Mouse (Mus musculus) heart, postnatal 14 days (tissue): ENCODE data around the gene Chd4. TPM values are rescaled to one million over a fixed set of nuclear protein-coding genes. Genes with fewer than 3 reads are reported as not detected.

Source experiments
- DNase-seq, 2 experiments: peaks; one replicate each; pipeline ENCODE4 v3.0.0; 2021 to 2022
- intact Hi-C: fragments of 180-260 bp; cut with DNase I; formaldehyde crosslinking; loops from one replicate; pipeline ENCODE4 v1.15.1; 2025
- microRNA-seq, 2 experiments: library from miRNA; unstranded; fragments of <30 nt; microRNA quantifications; one replicate each; pipeline ENCODE4 v1.2.0; 2021 to 2022
- total RNA-seq, 2 experiments: library from RNA; stranded (reverse); gene quantifications; 2 replicates each; pipeline ENCODE4 v1.2.3; 2021

Gene Chd4
- total RNA-seq, 2 experiments from 2014 or later: 141 to 145 TPM

DNA sequence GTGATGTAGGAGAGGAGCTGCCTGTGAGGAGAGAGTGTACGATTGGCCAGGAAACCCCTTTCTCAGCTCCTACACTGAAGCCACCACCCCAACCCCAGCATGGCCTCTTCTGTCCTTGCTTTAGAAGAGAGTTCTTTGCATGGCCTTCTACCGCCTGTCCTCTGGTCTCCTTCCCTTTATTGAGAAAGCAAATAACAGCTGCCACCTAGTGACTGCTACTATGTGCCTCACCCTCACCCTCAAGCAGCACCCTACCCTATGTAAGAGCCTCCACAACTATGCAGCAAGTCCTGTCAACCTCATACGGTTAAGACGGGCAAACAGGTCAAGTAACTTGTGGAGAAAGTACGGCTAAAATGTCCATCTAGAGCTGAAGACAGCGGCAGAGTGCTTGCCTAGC lies 74.4 kb downstream of the Chd4 start:
- intact Hi-C loops: loop anchor here (1.0 kb wide), 1 partner anchor 19 kb away; no protein-coding TSS in a partner anchor
- no peak for DNase-seq

DNA sequence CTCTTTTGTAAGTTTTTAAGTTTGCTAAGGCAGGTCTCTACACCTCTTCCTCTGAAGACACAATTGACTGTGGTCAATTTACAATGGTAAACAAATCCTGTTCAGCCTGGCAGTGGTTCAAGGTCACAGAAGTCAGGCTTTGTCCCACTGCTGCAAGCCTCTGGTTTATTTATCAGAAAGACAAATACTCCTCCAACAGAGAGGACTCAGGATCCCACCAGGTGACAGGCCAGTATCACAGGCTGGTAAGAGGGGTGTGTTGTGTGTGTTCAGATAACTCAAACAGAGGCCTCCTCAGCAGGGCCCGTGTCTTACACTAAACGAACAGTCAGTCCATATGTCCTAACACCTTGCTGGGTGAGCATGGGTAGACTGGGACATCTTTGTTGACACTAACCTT lies 76.7 kb downstream of the Chd4 start:
- intact Hi-C loops: no loop called here
- DNase-seq: no peak

DNA sequence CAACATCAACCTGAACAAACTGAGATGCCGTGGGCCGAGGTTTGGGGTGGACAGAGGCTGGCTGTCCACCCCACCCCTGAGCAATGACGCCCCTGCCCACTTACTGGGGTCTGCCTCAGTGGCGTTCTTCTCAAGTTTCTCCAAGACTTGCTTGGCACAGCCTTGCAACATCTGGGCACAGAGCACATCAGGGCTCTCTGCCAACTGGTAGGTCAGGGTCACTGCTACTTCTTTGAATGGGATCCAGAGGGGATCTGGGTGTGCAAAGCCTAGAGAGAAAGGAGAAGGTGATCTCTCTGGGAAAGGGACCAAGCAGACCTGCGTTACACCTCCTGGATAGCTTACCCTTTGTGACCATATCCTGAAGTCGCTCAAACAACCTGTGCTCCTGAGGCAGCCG lies 77.5 kb downstream of the Chd4 start:
- intact Hi-C loops: no loop called here
- DNase-seq: no peak

DNA sequence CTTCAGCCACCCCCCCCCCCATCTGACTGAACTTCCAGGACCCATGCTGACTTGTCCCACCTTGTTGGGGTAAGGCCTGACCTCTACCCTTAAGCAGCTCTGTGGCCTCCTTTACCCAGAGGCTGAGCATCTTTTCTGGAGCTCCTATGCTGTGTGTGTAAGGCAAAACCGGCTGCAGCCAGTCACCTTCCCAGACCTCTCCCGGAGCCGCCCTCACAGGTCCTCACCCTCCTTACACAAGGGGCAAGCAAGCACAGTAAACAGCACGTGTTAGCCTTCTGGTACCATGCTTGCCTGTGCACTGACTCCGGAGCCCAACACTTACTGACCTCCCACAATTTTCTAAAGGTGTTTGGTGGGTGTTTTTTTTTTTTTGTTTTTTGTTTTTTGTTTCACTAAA lies 79.7 kb downstream of the Chd4 start:
- intact Hi-C loops: no loop called here
- DNase-seq: no peak

DNA sequence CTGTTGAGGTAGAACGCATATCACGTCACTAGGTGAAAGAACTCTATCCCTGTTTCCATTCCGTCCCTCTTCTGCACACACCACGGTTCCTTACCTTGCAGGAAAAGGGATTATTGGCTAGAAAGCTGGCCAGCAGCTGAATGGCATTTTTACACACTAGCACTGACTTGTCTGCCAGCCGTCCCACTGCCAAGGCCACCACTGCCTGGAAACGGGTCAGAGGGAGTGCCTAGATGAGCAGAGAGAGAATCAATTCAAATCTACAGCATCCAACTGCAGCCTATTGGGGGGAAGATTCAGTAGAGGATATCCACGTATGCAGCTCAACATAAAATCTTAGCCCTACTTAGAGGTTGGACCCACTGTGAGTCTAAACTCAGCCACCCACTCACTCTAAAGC lies 83.8 kb downstream of the Chd4 start:
- intact Hi-C loops: no loop called here
- DNase-seq: no peak

Small RNAs within 50 kb of the gene (microRNA-seq; reads per million reads assigned to microRNA genes)
- 0 to 1.8 reads per million in 2 experiments for gene Mir7045

Other genes with a start within 250 kb of the Chd4 start
- gene P3h3, start 238.2 kb upstream of the Chd4 start, total RNA-seq: 10 to 100 TPM; 17.9 to 19.5 TPM
- 1 to 10 TPM; 1.8 to 2.4 TPM for gene Gpr162, start 232.0 kb upstream of the Chd4 start, total RNA-seq
- 10 to 100 TPM in 1 of 2 experiments, 1 to 10 TPM in 1; 1.2 to 12.3 TPM for gene Cd4, start 207.8 kb upstream of the Chd4 start, total RNA-seq
- gene Lag3, start 184.3 kb upstream of the Chd4 start, total RNA-seq: under 1 TPM; 0.62 to 0.80 TPM
- gene Ptms, start 175.9 kb upstream of the Chd4 start, total RNA-seq: 100 to 1,000 TPM; 369 to 378 TPM
- 100 to 1,000 TPM; 214 to 217 TPM for gene Mlf2, start 164.6 kb upstream of the Chd4 start, total RNA-seq
- 10 to 100 TPM; 90.1 to 99.6 TPM for gene Cops7a, start 130.4 kb upstream of the Chd4 start, total RNA-seq
- under 1 TPM; 0.60 to 0.66 TPM for gene Pianp, start 99.3 kb upstream of the Chd4 start, total RNA-seq
- gene Zfp384, start 86.8 kb upstream of the Chd4 start, total RNA-seq: 10 to 100 TPM; 24.4 to 24.8 TPM
- gene Ing4, start 56.2 kb upstream of the Chd4 start, total RNA-seq: 10 to 100 TPM; 40.6 to 41.9 TPM
- gene Acrbp, start 46.3 kb upstream of the Chd4 start, total RNA-seq: 1 to 10 TPM; 3.8 to 4.5 TPM
- under 1 TPM; 0.41 to 0.83 TPM for gene Lpar5, start 28.1 kb upstream of the Chd4 start, total RNA-seq
- 10 to 100 TPM; 16.2 to 19.9 TPM for gene Nop2, start 35.9 kb downstream of the Chd4 start, total RNA-seq
- gene Iffo1, start 49.3 kb downstream of the Chd4 start, total RNA-seq: 10 to 100 TPM in 1 of 2 experiments, 1 to 10 TPM in 1; 10.0 to 16.1 TPM
- 1,000 to 10,000 TPM; 3,924 to 4,148 TPM for gene Gapdh, start 70.5 kb downstream of the Chd4 start, total RNA-seq
- 10 to 100 TPM; 28.1 to 33.4 TPM for gene Ncapd2, start 95.7 kb downstream of the Chd4 start, total RNA-seq
- gene Mrpl51, start 95.8 kb downstream of the Chd4 start, total RNA-seq: 100 to 1,000 TPM; 279 to 289 TPM
- 1 to 10 TPM; 9.3 to 9.8 TPM for gene Vamp1, start 119.6 kb downstream of the Chd4 start, total RNA-seq
- 1 to 10 TPM; 4.0 to 4.3 TPM for gene Tapbpl, start 135.9 kb downstream of the Chd4 start, total RNA-seq
- gene Cd27, start 141.0 kb downstream of the Chd4 start, total RNA-seq: 1 to 10 TPM in 1 of 2 experiments, under 1 TPM in 1; 0.91 to 7.5 TPM
- gene Tuba3a, start 190.1 kb downstream of the Chd4 start, total RNA-seq: not detected
- gene Ltbr, start 217.9 kb downstream of the Chd4 start, total RNA-seq: 10 to 100 TPM; 34.6 to 36.0 TPM
- gene Scnn1a, start 224.7 kb downstream of the Chd4 start, total RNA-seq: 1 to 10 TPM in 1 of 2 experiments, under 1 TPM in 1; 1.00 to 1.1 TPM